Mouse (Mus musculus): ENCODE results near the gene Plek. TPM values are rescaled to one million over a fixed set of nuclear protein-coding genes. Genes with fewer than 3 reads are reported as not detected.
A peak's percentile ranks its signal among the peaks of the same experiment; 100 is the strongest.
"Not testable (repeated sequence)": the region's sequence is repeated elsewhere in the genome, so short reads cannot be mapped to it uniquely, and the experiment has no call there.

Gene Plek
- total RNA-seq (2021), result 1 to 10 TPM; 5.8 to 6.5 TPM
- long read RNA-seq, full-length matches to known transcripts, result 5 of 6 reads
- long read RNA-seq, partial matches to known transcripts, result 1 of 6 reads
- long read RNA-seq, other reads (novel, unspliced or antisense), result 0 of 6 reads

- peak; percentile 89 for DNase-seq (ENCODE audit: low spot score in 2 of 2)
Measured at GRCm38 (mm10) chr11:17051545-17052475, at the start of gene Plek, which contains the start of gene Cnrip1. Gene Plek (minus strand): TSS chr11:17052381. Gene Cnrip1 (plus strand): TSS chr11:17051586.

DNA sequence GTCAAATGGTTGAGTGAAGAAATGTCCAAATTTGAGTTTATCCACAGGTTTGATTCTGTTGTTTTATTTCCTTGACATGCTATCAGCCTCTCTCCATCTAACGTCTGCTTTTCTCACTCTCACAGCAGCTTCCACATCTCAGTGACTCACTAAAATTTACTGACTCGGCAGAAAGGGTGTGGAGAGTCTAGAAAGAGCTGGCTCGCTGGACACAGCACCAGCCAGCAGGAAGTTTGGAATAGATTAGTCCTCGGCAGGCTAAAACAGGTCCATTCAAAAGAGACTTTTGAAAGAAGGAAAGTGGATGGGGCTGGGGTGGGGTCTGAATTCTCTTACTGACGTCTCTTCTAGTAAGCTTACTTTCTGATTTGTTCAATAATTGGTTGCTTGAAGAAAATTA, 33.9 kb upstream of the Plek start:
- DNase-seq (ENCODE audit: low spot score in 2 of 2), result no peak

- DNase-seq (ENCODE audit: low spot score in 2 of 2), result peak in 1 of 2 experiments; percentile 32
Measured at GRCm38 (mm10) chr11:17083866-17084265, 31.7 kb upstream of the Plek start.

DNA sequence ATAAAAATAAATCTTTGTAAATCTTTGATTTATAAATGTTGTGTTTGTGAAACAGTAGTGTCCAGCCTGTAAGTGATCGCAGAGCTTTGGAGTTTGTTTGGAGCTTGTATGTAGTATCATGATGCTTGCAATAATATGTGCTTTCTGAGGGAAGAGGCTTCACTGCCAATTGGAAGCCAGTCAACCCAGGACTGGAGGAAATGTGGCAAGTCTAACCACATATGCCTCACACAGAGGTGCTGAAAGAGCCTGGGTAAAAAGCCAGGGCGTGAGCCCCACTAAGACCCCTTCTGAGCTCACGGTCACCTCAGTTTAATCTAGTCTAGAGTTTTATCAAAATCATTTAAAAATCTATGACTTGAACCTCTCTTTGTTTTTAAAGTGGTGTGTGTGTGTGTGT, 31.3 kb upstream of the Plek start:
- DNase-seq (ENCODE audit: low spot score in 2 of 2), result no peak

- peak in 1 of 2 experiments; percentile 67 for DNase-seq (ENCODE audit: low spot score in 2 of 2)
Measured at GRCm38 (mm10) chr11:17082953-17083352, 30.8 kb upstream of the Plek start.

GRCm38 (mm10) chr11:17082086-17082485, 29.9 kb upstream of the Plek start:
- no peak for DNase-seq (ENCODE audit: low spot score in 2 of 2)

- DNase-seq (ENCODE audit: low spot score in 2 of 2), result no peak
Measured at GRCm38 (mm10) chr11:17075656-17076055, 23.5 kb upstream of the Plek start.

- DNase-seq (ENCODE audit: low spot score in 2 of 2), result not testable (repeated sequence)
Measured at GRCm38 (mm10) chr11:17069360-17069759, 17.2 kb upstream of the Plek start.

DNA sequence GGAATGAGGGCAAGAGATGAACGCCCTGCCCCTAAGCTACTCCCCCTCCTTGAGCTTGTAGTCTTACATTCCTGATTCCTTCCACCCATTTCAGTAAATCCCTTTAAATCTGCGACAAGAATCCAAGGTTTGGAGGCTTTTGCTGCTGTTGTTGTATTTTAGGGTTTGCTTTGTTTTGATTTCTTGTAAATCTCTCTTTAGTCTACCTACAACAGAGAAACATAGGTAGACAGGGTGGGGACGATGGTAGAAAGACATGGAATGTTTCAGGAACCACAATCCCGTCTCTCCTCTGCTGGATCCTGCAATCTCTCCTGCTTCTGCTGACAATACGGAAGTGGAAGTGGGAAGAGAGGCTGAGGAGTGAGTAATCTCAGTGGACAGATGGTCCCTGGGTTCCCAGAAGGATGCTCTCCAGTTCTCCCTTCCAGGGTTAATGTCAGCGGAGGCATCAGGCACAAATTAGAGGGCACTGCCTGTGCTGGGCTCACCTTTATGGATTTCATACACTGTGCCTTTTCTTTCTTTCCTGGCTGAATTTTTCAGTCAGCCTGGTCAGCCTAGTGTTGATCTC, 382 bp upstream of the Plek start:
- peak; percentile 37 to 52 for DNase-seq (ENCODE audit: low spot score in 2 of 2)

GRCm38 (mm10) chr11:17045806-17046205, 6.4 kb downstream of the Plek start:
- peak in 1 of 2 experiments; percentile 54 for DNase-seq (ENCODE audit: low spot score in 2 of 2)

DNA sequence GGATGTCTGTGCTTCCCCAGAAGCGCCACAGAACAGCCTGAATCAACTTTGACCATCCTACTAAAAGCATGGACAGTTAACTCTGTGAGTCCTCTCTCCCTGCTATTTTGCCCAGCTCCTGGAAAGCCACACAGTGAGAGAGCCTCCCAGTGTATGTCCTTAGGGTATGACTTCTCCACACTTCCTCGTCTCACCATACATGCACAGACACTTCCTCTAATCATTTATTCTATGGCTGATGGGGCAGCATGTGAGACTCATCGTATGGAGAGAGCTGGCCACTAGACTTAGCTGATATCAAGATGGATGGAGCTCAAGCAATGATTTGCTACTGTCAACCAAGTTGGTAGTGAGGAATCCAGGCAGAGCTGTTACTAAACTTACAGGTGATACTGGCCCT, 28.2 kb downstream of the Plek start:
- DNase-seq (ENCODE audit: low spot score in 2 of 2), result no peak

GRCm38 (mm10) chr11:17023206-17023605, 29.0 kb downstream of the Plek start:
- no peak for DNase-seq (ENCODE audit: low spot score in 2 of 2)

DNA sequence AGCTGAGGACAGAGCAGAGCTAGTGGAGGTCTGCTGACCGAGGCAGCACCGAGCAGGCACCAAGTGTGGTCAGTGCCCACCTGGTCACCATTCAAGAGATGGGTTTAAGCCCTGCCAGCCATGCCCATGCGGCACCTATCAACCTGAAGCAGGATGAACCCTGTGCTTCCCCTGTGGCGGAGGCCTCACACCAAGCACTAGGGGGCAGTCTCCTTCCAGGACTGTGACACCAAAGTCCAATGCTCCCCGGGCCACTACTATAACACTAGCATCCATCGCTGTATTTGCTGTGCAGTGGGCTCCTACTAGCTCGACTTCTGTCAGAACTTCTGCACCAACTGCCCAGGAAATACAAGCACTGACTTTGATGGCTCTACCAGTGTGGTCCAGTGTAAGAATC, 32.9 kb downstream of the Plek start:
- DNase-seq (ENCODE audit: low spot score in 2 of 2), result no peak

GRCm38 (mm10) chr11:17012948-17013347, 39.2 kb downstream of the Plek start:
- no peak for DNase-seq (ENCODE audit: low spot score in 2 of 2)

DNA sequence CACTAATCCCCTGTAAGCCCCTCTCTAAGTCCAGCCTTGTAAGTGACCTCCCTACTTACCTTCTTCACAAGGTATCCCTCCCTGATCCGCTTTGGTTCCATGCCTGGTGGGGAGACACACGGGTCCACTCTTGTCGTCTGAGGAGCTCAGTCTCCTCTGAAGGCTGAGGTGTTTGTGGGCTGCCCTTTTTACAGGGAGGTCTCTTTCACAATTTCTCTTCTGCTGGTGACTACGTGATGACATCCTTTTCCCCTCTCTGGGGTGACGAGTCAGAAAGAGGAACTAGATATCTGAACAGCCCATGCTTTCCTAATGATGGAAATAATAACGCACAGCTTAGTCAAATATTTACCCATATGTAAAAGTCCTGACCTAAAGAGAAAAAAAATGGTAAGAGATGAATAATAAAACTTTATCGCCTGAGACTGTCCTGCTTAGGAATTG, 43.7 kb downstream of the Plek start:
- no peak for DNase-seq (ENCODE audit: low spot score in 2 of 2)

DNA sequence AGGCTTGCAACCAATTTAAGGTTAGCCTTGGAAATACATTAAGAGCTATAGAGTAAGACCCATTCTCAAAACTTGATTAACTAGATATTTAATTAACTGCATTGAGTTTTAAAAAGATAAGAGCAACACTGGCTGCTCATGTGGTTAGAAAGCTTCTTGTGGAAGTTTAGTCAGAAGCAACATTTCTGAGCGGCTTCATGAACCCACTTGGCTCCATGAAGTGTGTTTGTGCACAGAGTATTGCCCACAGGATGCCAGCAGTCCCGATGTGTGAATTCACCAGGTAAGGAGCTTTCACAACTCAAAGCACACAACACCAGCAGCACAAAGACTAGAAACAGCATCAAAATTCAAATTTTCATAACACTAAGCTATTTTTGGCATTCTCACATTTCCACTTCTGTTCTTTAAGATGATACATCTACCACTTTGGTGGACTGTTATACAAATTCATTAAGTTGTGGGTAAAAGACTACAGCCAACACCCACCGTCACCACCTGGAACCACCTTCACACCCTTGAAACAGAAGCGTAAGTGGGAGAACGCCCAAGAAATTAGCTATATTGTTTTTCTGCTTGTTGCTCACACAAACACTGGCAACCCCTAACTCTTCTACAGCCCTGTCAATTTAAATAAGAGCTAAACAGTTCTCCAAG, 44.5 kb downstream of the Plek start:
- no peak for DNase-seq (ENCODE audit: low spot score in 2 of 2)

- not testable (repeated sequence) for DNase-seq (ENCODE audit: low spot score in 2 of 2)
Measured at GRCm38 (mm10) chr11:17006526-17006925, 45.7 kb downstream of the Plek start.

DNA sequence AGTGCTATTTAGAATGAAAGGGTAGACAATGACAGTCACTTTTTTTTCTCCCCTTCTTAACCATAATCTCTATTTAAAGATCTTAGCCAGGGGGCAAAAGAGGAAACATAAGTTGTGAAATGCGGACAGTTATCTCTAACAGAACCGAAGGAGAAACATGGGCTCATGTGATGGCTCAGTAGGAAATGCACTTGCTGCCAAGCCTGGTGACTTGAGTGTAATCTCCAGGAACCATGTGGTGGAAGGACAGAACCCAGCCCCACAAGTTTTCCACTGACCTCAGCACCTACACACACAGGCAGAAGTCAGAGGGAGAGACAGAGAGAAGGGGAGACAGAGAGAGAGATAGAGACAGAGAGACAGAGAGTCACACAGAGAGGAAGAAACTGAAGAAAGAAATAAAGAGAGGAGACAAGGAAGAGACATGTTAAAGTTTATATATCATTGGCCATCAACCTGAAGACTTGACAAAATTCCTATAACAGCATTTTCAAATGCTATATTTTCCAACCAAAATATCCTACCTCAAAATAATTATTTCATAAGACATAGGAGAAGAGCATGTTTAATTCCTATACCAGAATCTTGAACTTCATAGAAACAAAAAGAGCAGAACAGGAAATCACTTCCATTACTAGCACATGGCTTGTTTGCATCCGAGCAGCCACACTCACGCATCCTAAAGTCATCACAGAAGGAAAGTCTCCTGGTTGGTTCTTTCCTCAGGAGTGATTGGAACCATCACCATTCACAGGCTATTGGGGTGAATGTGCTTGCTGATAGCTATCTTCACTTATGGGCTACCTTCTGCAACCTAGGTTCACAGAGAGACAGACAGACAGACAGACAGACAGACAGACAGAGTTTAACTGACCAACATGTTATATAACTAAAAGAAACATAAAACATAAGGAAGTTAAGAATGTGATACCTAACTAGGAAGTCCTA, 47.0 kb downstream of the Plek start:
- no peak for DNase-seq (ENCODE audit: low spot score in 2 of 2)

DNA sequence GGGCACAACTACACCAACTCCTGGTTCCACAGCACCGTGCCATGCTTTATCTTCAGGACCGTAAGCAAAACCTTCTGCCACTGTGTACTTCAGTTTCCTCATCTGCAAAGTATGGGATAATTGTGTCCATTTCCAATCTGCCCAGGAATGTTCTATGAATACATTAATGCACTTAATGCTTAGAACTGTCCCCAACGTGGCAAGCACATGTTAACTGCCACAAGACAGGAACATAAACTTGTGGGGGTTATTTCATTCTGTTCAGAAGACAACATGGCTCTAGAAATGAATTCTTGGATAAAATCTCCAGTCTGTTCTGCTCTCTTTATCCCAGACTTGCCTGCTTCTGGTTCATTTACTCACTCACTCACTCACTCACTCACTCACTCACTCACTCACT, 48.4 kb downstream of the Plek start:
- DNase-seq (ENCODE audit: low spot score in 2 of 2), result no peak

DNA sequence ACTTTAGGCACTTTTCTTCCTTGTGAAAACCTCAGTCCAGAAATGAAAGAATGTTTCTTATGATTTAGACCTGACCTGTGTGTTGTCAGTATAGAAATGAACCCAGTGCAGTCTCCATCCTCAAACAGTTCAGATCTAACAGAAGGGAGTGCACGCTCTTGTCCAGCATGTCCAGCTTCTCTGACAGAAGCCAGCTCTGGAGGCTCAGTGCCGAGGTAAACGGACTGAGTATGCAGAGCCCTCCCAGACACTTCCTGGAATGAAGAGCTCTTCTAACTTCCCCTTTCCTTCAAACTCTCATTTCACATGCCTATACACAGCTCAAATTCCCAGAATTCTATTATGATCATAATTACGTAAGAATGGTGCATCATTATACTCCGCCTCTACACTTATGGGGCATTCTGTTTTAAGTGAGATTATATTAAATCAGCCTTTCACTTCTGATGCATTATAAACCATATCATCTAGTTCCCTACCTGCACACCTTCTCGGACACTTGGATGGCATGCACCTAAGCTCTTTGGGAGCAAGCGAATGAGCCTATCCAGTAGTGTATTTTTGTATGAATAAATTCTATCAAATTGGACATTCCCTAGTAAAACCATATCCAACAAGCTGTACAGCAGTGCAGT, 49.3 kb downstream of the Plek start:
- DNase-seq (ENCODE audit: low spot score in 2 of 2), result no peak

Measured in layer of hippocampus, adult 18-20 months (tissue).